Mouse (Mus musculus): ENCODE measurements at regions not wholly inside any gene's neighbourhood (a gene's known extent, or its start where the extent isn't known, plus 50 kb on each side); places are given as distances from the start of the nearest gene placed in this dataset.

DNA sequence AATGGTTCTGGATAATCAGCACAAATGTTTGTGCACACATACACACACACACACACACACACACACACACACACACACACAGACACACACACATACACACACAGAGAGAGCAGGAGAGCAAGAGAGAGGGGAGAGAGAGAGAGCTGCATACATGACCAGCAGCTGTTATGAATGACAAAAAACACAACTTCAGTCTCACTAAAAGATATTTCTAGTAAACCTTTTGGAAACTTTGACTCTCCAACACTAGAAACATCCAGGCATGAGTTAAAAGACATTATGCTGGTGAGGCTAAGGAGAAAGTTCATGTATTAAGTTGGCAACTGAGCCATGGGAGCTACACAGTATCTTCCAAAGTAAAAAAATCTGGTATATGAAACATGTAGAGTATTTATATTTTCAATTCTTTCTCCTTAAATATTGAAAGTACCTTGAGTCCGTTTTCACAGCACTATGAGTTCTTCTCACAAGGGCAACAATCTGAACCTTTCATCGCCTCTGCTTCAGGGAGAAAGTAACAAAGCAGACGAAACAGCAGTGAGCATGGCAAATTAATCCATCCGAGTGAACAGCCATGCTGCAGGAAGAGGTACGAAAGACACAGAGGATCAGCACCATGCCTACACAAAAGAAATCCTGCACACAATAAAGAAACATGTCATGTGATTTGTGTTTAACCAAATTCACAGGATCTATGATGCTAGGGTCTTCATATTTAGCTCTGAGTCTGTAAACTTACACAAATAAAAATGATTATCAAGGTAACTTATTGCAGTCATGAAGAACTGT, 309.0 kb upstream of the N6amt1 start:
- Histone ChIP-seq H3K4me3 (replicated peaks in 1 of 3; ENCODE audit: low read depth in 2 of 3, low read length in 2 of 3, poor library complexity in 1 of 3) (no peak overlapping the region), H3K4me1 (ENCODE audit: control insufficient read depth in 1 of 2, insufficient read depth in 2 of 2) (peaks cover 0 to 22% of the 10 kb centered on the region in 2 experiments; a peak in 2 of 4 replicates), H3K4me2 (ENCODE audit: insufficient read depth, low read depth, poor library complexity, severe bottlenecking) (no peak overlapping the region), H3K36me3 (replicated peaks in 1 of 2; ENCODE audit: control insufficient read depth in 1 of 2, insufficient read depth in 1 of 2, low read length in 1 of 2) (no peaks in the 10 kb centered on the region), H3K27ac (ENCODE audit: insufficient read depth, low read depth) (no peak overlapping the region), H3K9me3 (replicated peaks; ENCODE audit: low read length) (no peaks in the 10 kb centered on the region), H3K27me3 (replicated peaks) (no peaks in the 10 kb centered on the region), H3K79me2 (replicated peaks; ENCODE audit: control insufficient read depth, extremely low read depth, insufficient read depth, poor library complexity, severe bottlenecking) (no peaks in the 10 kb centered on the region), H3K9ac (ENCODE audit: insufficient read depth, low read depth) (no peak overlapping the region)
- in situ Hi-C loops (cut with MboI; ENCODE audit: low pct_ligation_motif_present, low pct_unique_long_range_greater_than_20kb, low sequenced_read_pairs) = no loop called here
- dilution Hi-C loops (cut with MboI; ENCODE audit: extremely low pct_ligation_motif_present, extremely low pct_unique_long_range_greater_than_20kb, low sequenced_read_pairs) = no loop called here
- 0 out of 2 replicates have a peak, but pooled peaks have one; percentile 30 for TF ChIP-seq BHLHE40 (IDR thresholded peaks at IDR 0.05; ENCODE audit: low read depth, low read length)
- TF ChIP-seq IRF4 (IDR thresholded peaks at IDR 0.05; ENCODE audit: low read depth, low read length) = peak; percentile 79
- 0 out of 2 replicates have a peak, but pooled peaks have one; percentile 13 for TF ChIP-seq CHD2 (IDR thresholded peaks at IDR 0.05; ENCODE audit: low read length)
- TF ChIP-seq EP300 (IDR thresholded peaks at IDR 0.05; ENCODE audit: low read length) = peak; percentile 69
- TF ChIP-seq JUN (IDR thresholded peaks at IDR 0.05; ENCODE audit: insufficient read depth, low read depth, low read length) = peak; percentile 36; the same call in 1 of the 2 replicates
- TF ChIP-seq ZC3H11A (IDR thresholded peaks at IDR 0.05; ENCODE audit: low read depth, low read length) = no peak
- TF ChIP-seq POLR2AphosphoS2 (IDR thresholded peaks at IDR 0.05; ENCODE audit: low read depth, low read length) = no peak
- TF ChIP-seq CHD1 (IDR thresholded peaks at IDR 0.05; ENCODE audit: low read depth, low read length) = no peak
- TF ChIP-seq ZKSCAN1 (IDR thresholded peaks at IDR 0.05; ENCODE audit: borderline replicate concordance, low read depth, low read length) = no peak
- peak; percentile 88 for TF ChIP-seq MEF2A (IDR thresholded peaks at IDR 0.05; ENCODE audit: borderline replicate concordance, low read depth, low read length)
- no peak for TF ChIP-seq SMC3 (IDR thresholded peaks at IDR 0.05; ENCODE audit: low read depth, low read length)
- TF ChIP-seq KAT2A (IDR thresholded peaks at IDR 0.05; ENCODE audit: insufficient replicate concordance, low read length) = no peak
- TF ChIP-seq ETS1 (conservative IDR thresholded peaks at IDR 0.05; ENCODE audit: low read depth, low read length) = peak; percentile 81
- no peak for TF ChIP-seq MAX (IDR thresholded peaks at IDR 0.05; ENCODE audit: low read length)
- TF ChIP-seq SIN3A (IDR thresholded peaks at IDR 0.05; ENCODE audit: low read length) = no peak
- no peak for TF ChIP-seq RAD21 (IDR thresholded peaks at IDR 0.05; ENCODE audit: low read depth, low read length)
- TF ChIP-seq MXI1 (IDR thresholded peaks at IDR 0.05; ENCODE audit: low read depth, low read length) = no peak
- 0 out of 2 replicates have a peak, but pooled peaks have one; percentile 13 for TF ChIP-seq MYC (IDR thresholded peaks at IDR 0.05; ENCODE audit: low read depth, low read length)
- no peak for TF ChIP-seq ELF1 (IDR thresholded peaks at IDR 0.05; ENCODE audit: low read depth, low read length)
- no peak for TF ChIP-seq TBP (conservative IDR thresholded peaks at IDR 0.05; ENCODE audit: low read depth, low read length)
- no peak for TF ChIP-seq GABPA (IDR thresholded peaks at IDR 0.05; ENCODE audit: insufficient replicate concordance, low read depth, low read length)
- peak; percentile 15; the same call in 1 of the 2 replicates for TF ChIP-seq ZNF384 (IDR thresholded peaks at IDR 0.05; ENCODE audit: low read depth, low read length)
- peak; percentile 70 for TF ChIP-seq TCF12 (IDR thresholded peaks at IDR 0.05; ENCODE audit: low read depth, low read length)
- TF ChIP-seq E2F4 (IDR thresholded peaks at IDR 0.05; ENCODE audit: insufficient replicate concordance, low read depth, low read length) = no peak
- TF ChIP-seq USF2 (conservative IDR thresholded peaks at IDR 0.05; ENCODE audit: low read depth, low read length) = no peak
- TF ChIP-seq RCOR1 (conservative IDR thresholded peaks at IDR 0.05; ENCODE audit: low read depth, low read length) = 0 out of 2 replicates have a peak, but pooled peaks have one; percentile 36
- TF ChIP-seq JUND (conservative IDR thresholded peaks at IDR 0.05; ENCODE audit: low read depth, low read length) = peak; percentile 64
- no peak for TF ChIP-seq PAX5 (IDR thresholded peaks at IDR 0.05; ENCODE audit: low read length)
- no peak for TF ChIP-seq POLR2A (IDR thresholded peaks at IDR 0.05; ENCODE audit: low read depth, low read length)
- DNase-seq (ENCODE audit: extremely low read depth) = peak; percentile 22

Measured in CH12.LX (cell line).